Comparison of ENCODE assay signal across 18 mouse cellular contexts in the genomic region with DNA sequence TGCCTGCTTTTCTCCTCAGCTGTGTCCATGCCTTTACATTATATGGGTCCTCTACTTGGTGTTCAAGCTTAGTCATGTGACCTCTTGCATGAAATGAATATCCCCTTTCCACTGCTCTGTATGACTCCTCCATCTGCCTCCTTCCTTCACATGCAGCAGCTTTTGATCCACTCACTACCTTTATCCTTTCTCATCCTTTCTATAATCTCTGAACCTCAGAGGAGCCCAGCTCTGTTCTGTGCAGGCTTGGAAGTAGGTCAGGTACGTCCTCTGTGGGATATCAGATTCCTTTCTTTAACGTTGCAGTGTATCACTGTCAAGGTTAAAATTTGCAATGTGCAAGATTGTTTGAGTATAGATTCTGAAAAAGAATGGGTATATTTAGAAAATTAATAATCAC.
DNase-seq lines count a peak whose midpoint lies in the region; ATAC-seq and TF ChIP-seq lines count a peak whose summit lies in the region.
"Had no signal": no experiment of that assay in that cellular context is flagged by ENCODE, and none has a peak within 500 bp of the region (broad histone marks: within the 10 kb centered on the region; RNA-seq: fewer than 3 reads in every experiment).

No protein-coding gene starts in this region.

- 95% methylated on average over 2 of the region's 2 CpGs for WGBS in forebrain, embryonic 14.5 days
- WGBS in forebrain, postnatal 0 days: 78% methylated on average over 2 of the region's 2 CpGs
- WGBS in midbrain, embryonic 13.5 days: 87% methylated on average over 2 of the region's 2 CpGs
- 82% methylated on average over 2 of the region's 2 CpGs for WGBS in midbrain, embryonic 14.5 days
- WGBS in midbrain, embryonic 16.5 days: 73% methylated on average over 2 of the region's 2 CpGs
- 94% methylated on average over 2 of the region's 2 CpGs for WGBS in midbrain, embryonic 11.5 days

- H3K9me3 ChIP-seq in forebrain, embryonic 14.5 days (replicated peaks; ENCODE audit: control insufficient read depth, low read length): no peaks in the 10 kb centered on the region
- H3K9me3 ChIP-seq in forebrain, postnatal 0 days (ENCODE audit: low read length): no peaks in the 10 kb centered on the region
- no peaks in the 10 kb centered on the region for H3K9me3 ChIP-seq in midbrain, embryonic 13.5 days
- no peaks in the 10 kb centered on the region for H3K9me3 ChIP-seq in midbrain, embryonic 14.5 days (ENCODE audit: control insufficient read depth, low read length)
- no peaks in the 10 kb centered on the region for H3K9me3 ChIP-seq in midbrain, embryonic 16.5 days (replicated peaks; ENCODE audit: control insufficient read depth, low read length, poor library complexity, severe bottlenecking)
- no peaks in the 10 kb centered on the region for H3K9me3 ChIP-seq in midbrain, embryonic 11.5 days (ENCODE audit: control insufficient read depth, low read length)
- H3K9me3 ChIP-seq: embryonic facial prominence, embryonic 10.5 days; embryonic facial prominence, embryonic 12.5 days had no signal

- no peak overlapping the region for H3K9ac ChIP-seq in forebrain, embryonic 14.5 days (ENCODE audit: low read length)
- no peak overlapping the region for H3K9ac ChIP-seq in forebrain, postnatal 0 days
- no peak overlapping the region for H3K9ac ChIP-seq in midbrain, embryonic 13.5 days (replicated peaks)
- H3K9ac ChIP-seq in midbrain, embryonic 14.5 days (replicated peaks; ENCODE audit: low read length): no peak overlapping the region
- H3K9ac ChIP-seq in midbrain, embryonic 16.5 days (ENCODE audit: low read depth, low read length): no peak overlapping the region
- H3K9ac ChIP-seq in midbrain, embryonic 11.5 days (ENCODE audit: low read length): no peak overlapping the region
- H3K9ac ChIP-seq: embryonic facial prominence, embryonic 12.5 days had no signal

- no peak overlapping the region for H3K4me3 ChIP-seq in forebrain, embryonic 14.5 days (ENCODE audit: low read depth, low read length)
- no peak overlapping the region for H3K4me3 ChIP-seq in forebrain, postnatal 0 days (ENCODE audit: low read depth, low read length)
- no peak overlapping the region for H3K4me3 ChIP-seq in midbrain, embryonic 13.5 days (replicated peaks)
- H3K4me3 ChIP-seq in midbrain, embryonic 14.5 days (replicated peaks; ENCODE audit: low read depth, low read length): no peak overlapping the region
- H3K4me3 ChIP-seq in midbrain, embryonic 16.5 days (ENCODE audit: low read depth, low read length): no peak overlapping the region
- H3K4me3 ChIP-seq in midbrain, embryonic 11.5 days (ENCODE audit: low read depth, low read length): no peak overlapping the region
- H3K4me3 ChIP-seq: embryonic facial prominence, embryonic 10.5 days; embryonic facial prominence, embryonic 12.5 days had no signal

- ATAC-seq in forebrain, embryonic 14.5 days: peak; percentile 44
- ATAC-seq in forebrain, postnatal 0 days: no peak
- peak; percentile 27; the same call in 1 of the 2 replicates for ATAC-seq in midbrain, embryonic 13.5 days
- ATAC-seq in midbrain, embryonic 14.5 days (ENCODE audit: low FRiP score, low TSS enrichment): no peak
- peak; percentile 80; the same call in 1 of the 2 replicates for ATAC-seq in midbrain, embryonic 16.5 days
- ATAC-seq in midbrain, embryonic 11.5 days (ENCODE audit: low FRiP score): no peak
- ATAC-seq: forebrain, embryonic 16.5 days had no signal

- peak; percentile 7 for DNase-seq in forebrain, embryonic 14.5 days (ENCODE audit: low spot score)
- DNase-seq in forebrain, postnatal 0 days: no peak
- DNase-seq in midbrain, embryonic 14.5 days: no peak
- no peak for DNase-seq in midbrain, embryonic 11.5 days (ENCODE audit: low spot score, missing footprints)
- DNase-seq in lung, adult 18-20 months: no peak
- DNase-seq: adrenal gland, adult 2 months; adrenal gland, postnatal 10 days; adrenal gland, postnatal 25 days; cerebellum, adult 11-12 months; cerebellum, adult 2 months; cerebellum, adult 9-10 months; cerebellum, postnatal 10 days; cerebellum, postnatal 25 days had no signal

- no peak overlapping the region for H3K4me2 ChIP-seq in forebrain, embryonic 14.5 days (ENCODE audit: low read length)
- H3K4me2 ChIP-seq in forebrain, postnatal 0 days (ENCODE audit: low read depth): no peak overlapping the region
- no peak overlapping the region for H3K4me2 ChIP-seq in midbrain, embryonic 13.5 days (replicated peaks)
- no peak overlapping the region for H3K4me2 ChIP-seq in midbrain, embryonic 14.5 days (ENCODE audit: low read length)
- no peak overlapping the region for H3K4me2 ChIP-seq in midbrain, embryonic 16.5 days (ENCODE audit: low read length)
- H3K4me2 ChIP-seq in midbrain, embryonic 11.5 days: no peak overlapping the region
- H3K4me2 ChIP-seq: embryonic facial prominence, embryonic 12.5 days had no signal

- no peak for TF ChIP-seq CTCF in forebrain, postnatal 0 days (IDR thresholded peaks at IDR 0.05; ENCODE audit: low read depth)

- H3K4me1 ChIP-seq in forebrain, embryonic 14.5 days (ENCODE audit: control insufficient read depth, insufficient read depth, low read length): no peaks in the 10 kb centered on the region
- H3K4me1 ChIP-seq in forebrain, postnatal 0 days (ENCODE audit: insufficient read depth): no peaks in the 10 kb centered on the region
- H3K4me1 ChIP-seq in midbrain, embryonic 13.5 days (replicated peaks): no peaks in the 10 kb centered on the region
- no peaks in the 10 kb centered on the region for H3K4me1 ChIP-seq in midbrain, embryonic 14.5 days (ENCODE audit: control insufficient read depth, insufficient read depth, low read length)
- no peaks in the 10 kb centered on the region for H3K4me1 ChIP-seq in midbrain, embryonic 16.5 days (ENCODE audit: control insufficient read depth, insufficient read depth, low read length)
- H3K4me1 ChIP-seq in midbrain, embryonic 11.5 days (ENCODE audit: control insufficient read depth, insufficient read depth, low read length): no peaks in the 10 kb centered on the region
- H3K4me1 ChIP-seq: embryonic facial prominence, embryonic 10.5 days; embryonic facial prominence, embryonic 12.5 days had no signal

- no peaks in the 10 kb centered on the region for H3K27me3 ChIP-seq in forebrain, embryonic 14.5 days (replicated peaks; ENCODE audit: control insufficient read depth, insufficient read depth, low read length)
- no peaks in the 10 kb centered on the region for H3K27me3 ChIP-seq in forebrain, postnatal 0 days (ENCODE audit: insufficient read depth, low read length)
- H3K27me3 ChIP-seq in midbrain, embryonic 13.5 days: no peaks in the 10 kb centered on the region
- H3K27me3 ChIP-seq in midbrain, embryonic 14.5 days (ENCODE audit: control insufficient read depth, insufficient read depth, low read length): no peaks in the 10 kb centered on the region
- H3K27me3 ChIP-seq in midbrain, embryonic 16.5 days (ENCODE audit: control insufficient read depth, insufficient read depth, low read depth, low read length): no peaks in the 10 kb centered on the region
- no peaks in the 10 kb centered on the region for H3K27me3 ChIP-seq in midbrain, embryonic 11.5 days (ENCODE audit: control insufficient read depth, insufficient read depth, low read length)
- H3K27me3 ChIP-seq: embryonic facial prominence, embryonic 12.5 days had no signal

- H3K27ac ChIP-seq in forebrain, embryonic 14.5 days (ENCODE audit: low read depth, low read length): no peak overlapping the region
- no peak overlapping the region for H3K27ac ChIP-seq in forebrain, postnatal 0 days (ENCODE audit: low read depth, low read length)
- no peak overlapping the region for H3K27ac ChIP-seq in midbrain, embryonic 13.5 days
- H3K27ac ChIP-seq in midbrain, embryonic 14.5 days (replicated peaks; ENCODE audit: low read depth, low read length): no peak overlapping the region
- no peak overlapping the region for H3K27ac ChIP-seq in midbrain, embryonic 16.5 days (ENCODE audit: low read length)
- no peak overlapping the region for H3K27ac ChIP-seq in midbrain, embryonic 11.5 days (ENCODE audit: low read depth, low read length)
- H3K27ac ChIP-seq: embryonic facial prominence, embryonic 10.5 days; embryonic facial prominence, embryonic 12.5 days had no signal

- no peaks in the 10 kb centered on the region for H3K36me3 ChIP-seq in forebrain, embryonic 14.5 days (ENCODE audit: control insufficient read depth, insufficient read depth, low read length)
- H3K36me3 ChIP-seq in forebrain, postnatal 0 days (ENCODE audit: insufficient read depth): no peaks in the 10 kb centered on the region
- H3K36me3 ChIP-seq in midbrain, embryonic 13.5 days: no peaks in the 10 kb centered on the region
- H3K36me3 ChIP-seq in midbrain, embryonic 14.5 days (ENCODE audit: control insufficient read depth, insufficient read depth, low read length): no peaks in the 10 kb centered on the region
- H3K36me3 ChIP-seq in midbrain, embryonic 16.5 days (ENCODE audit: control insufficient read depth, insufficient read depth, low read length): no peaks in the 10 kb centered on the region
- no peaks in the 10 kb centered on the region for H3K36me3 ChIP-seq in midbrain, embryonic 11.5 days (ENCODE audit: control insufficient read depth, insufficient read depth, low read length)
- H3K36me3 ChIP-seq: embryonic facial prominence, embryonic 10.5 days; embryonic facial prominence, embryonic 12.5 days had no signal

Comparison
In these comparisons a context has a peak if more than half of its experiments do, and no peak if none do; other contexts are left out.
1. ATAC-seq: peak in forebrain, embryonic 14.5 days (single experiment), midbrain, embryonic 13.5 days (single experiment) and midbrain, embryonic 16.5 days (single experiment); none in forebrain, postnatal 0 days (single experiment), midbrain, embryonic 14.5 days (single experiment) and midbrain, embryonic 11.5 days (single experiment).